Mouse (Mus musculus) CD4-positive helper T cell, adult 2 months (primary cell): ENCODE measurements around the gene Eif4g1.

ENCODE experiments used
- DNase-seq: peaks from one replicate; pipeline ENCODE4 v3.0.0-alpha.2; 2012; ENCODE audit warnings: low read depth, missing footprints, low spot score

Gene Eif4g1

GRCm38 (mm10) chr16:20672965-20673705 lies 5.0 kb downstream of the Eif4g1 start:
- DNase-seq = peak; percentile 69

DNA sequence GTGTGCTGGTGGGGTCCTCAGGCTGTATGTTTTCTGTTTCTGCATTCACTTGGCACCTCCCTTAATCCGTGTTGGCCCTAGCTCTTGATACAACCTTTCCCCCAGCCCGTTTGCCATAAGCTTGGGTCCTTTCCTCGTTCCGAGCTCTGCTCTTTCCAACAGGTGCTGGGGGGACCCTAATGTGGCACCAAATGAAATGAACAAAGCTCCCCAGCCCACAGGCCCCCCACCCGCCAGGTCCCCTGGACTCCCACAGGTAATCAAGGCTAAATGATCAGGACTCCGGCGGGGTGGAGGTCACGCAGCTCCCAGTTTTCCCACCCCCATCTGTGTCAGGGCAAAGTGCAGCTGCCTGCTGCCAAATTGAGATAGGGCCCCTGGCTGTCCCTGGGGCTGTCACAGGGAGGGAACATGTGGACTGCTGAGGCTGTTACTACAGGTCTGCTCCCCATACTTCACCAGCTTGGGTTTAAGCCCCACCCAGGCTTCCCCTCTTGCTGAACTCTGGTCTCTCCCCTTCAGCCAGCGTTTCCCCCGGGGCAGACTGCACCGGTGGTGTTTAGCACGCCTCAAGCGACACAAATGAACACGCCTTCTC lies 5.7 kb downstream of the Eif4g1 start:
- DNase-seq = peak; percentile 21

- no peak for DNase-seq
These were observed 7.1 kb downstream of the Eif4g1 start for GRCm38 (mm10) chr16:20675213-20675612.

DNA sequence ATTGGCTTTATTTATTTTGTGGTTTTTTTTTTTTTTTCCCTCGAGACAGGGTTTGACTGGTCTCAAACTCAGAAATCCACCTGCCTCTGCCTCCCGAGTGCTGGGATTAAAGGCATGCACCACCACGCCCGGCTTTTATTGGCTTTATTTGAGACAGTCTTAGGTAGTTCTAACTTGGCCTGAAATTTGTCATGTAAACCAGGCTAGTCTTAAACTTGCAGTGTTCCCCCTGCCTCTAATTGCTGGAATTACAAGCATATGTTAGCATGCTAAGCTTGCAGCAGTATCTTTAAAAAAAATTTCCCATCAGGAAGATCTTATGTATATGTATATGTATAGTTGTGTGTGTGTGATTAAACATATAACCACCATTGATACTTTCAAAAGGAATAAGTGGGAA lies 8.6 kb downstream of the Eif4g1 start:
- peak; percentile 17 for DNase-seq

DNA sequence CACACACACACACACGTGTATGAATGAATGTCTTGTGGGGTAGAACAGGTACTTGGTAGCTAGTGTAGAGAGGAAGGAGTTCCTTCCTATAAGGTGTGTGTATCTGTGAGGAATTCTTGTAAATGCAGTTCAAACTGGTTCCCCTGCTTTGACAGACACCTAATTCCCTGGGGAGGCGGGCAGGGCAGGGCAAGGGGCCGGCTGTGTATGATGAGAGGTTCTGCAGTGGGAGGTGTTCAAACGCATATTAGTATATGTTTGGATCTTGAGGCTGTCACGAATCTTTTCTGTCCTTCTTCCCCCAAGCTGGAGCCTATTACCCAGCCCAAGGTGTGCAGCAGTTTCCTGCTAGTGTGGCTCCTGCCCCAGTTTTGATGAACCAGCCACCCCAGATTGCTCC lies 9.3 kb downstream of the Eif4g1 start:
- no peak for DNase-seq

- no peak for DNase-seq
These were observed 10.0 kb downstream of the Eif4g1 start for GRCm38 (mm10) chr16:20677974-20678675.

DNA sequence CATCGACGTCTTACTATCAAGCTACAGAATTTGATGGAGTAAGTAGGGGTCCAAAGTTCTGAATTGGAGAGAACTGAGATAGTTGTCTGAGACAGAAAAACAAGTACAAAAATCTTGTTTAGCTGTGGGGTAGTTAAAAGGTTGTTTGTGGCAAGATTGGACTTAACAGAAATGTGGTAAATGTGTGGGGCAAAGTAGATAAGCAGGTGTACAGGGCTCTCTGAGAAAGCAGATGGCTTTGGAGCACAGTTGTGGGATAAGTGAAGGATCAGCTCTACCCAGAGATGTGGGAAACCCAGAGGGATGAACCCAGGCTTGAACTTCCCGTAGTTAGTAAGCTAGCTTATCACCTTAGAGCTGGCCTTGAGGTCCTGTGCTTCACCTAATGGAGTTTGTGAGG lies 22.7 kb downstream of the Eif4g1 start:
- DNase-seq = no peak

GRCm38 (mm10) chr16:20691617-20692016 lies 23.5 kb downstream of the Eif4g1 start:
- DNase-seq = no peak

DNA sequence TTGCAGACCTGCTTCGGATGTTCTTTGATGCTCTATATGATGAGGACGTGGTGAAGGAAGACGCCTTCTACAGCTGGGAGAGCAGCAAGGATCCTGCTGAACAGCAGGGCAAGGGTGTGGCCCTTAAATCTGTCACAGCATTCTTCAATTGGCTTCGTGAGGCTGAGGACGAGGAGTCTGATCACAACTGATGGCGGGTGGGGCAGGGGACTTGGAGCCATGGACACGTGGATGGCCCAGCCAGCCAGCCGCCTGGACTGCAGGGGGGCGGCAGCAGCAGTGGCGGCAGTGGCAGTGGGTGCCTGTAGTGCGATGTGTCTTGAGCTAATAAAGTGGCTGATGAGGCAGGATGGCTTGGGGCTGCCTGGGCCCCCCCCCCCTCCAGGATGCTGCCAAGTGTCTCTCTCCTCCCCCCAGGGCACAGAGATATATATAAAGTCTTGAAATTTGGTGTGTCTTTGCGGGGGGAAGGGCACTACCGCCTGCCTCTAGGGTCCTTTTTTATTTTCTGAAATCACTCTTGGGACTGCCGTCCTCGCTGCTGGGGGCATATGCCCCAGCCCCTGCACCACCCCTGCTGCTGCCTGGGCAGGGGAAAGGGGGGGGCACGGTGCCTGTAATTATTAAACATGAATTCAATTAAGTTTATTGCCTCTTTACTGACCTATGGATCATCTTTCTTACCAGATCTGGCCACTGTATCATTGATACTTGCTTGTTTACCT lies 24.3 kb downstream of the Eif4g1 start:
- peak; percentile 17 for DNase-seq

DNA sequence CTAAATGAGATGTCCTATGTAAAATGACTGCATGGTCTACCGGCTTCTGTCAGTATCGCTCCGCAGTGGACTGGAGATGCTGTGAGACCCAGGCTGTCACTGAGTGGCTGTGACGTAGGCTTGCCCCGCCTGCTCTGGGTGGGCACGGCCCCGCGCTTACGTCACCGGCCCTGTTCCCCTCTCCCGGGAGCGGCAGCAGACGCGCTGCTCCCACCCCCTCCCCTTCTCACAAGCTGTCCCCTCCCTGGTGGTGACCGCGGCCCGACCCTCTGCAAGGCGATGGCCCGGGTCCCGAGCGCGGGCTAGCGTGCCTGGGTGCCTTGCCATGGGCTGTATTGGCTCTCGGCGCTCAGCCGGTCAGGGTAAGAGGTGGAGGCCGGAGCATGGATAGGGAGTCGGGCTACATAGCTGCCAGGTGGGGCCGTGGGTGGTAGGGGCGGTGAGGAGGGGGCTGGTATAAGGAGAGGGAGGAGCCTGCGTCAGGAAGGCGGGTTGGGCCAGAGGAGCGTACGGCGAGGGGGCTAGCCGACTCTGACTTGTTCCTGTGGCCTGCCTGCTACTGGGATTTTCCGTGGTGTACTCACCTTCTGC lies 25.1 kb downstream of the Eif4g1 start, which contains the start of gene Fam131a:
Gene Fam131a, plus strand, starts transcription at position 131 of the 591 bp plus-strand sequence.
- peak; percentile 82 for DNase-seq

- DNase-seq = no peak
These were observed 26.7 kb downstream of the Eif4g1 start for GRCm38 (mm10) chr16:20694781-20695180.

DNA sequence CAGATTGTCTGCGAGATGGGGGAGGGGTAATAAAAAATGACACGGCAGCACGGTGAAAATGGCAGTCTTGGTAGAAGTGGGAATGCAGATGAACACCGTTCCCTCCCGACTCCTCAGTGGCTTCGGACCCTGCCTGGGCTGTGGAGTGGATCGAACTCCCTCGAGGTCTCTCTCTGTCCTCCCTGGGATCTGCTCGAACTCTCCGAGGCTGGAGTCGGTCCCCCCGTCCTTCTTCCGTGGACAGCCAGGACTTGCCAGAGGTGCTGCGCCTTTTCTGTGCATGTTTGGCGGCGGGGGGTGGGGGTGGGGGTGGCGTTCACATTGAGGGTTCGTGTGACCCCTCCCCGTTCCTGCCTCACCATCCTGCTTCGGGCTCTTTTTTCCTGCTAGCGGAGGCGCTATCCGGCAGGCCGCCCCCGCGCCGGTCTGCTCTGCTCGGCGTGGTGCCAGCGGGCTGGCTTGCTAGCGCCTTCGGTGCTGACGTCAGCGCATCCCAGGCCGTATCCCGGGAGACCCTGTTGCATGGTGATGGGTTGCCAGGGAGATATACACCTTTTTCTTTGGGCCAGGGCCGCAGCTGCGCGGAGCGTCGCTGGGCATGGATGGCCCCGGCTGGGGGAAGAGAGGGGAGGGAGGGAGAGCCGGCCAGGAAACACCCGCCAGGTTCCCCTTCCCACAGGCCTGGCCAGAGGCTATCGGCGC lies 27.7 kb downstream of the Eif4g1 start:
- DNase-seq = peak; percentile 65

- DNase-seq = no peak
These were observed 31.2 kb downstream of the Eif4g1 start for GRCm38 (mm10) chr16:20699266-20699665.

DNA sequence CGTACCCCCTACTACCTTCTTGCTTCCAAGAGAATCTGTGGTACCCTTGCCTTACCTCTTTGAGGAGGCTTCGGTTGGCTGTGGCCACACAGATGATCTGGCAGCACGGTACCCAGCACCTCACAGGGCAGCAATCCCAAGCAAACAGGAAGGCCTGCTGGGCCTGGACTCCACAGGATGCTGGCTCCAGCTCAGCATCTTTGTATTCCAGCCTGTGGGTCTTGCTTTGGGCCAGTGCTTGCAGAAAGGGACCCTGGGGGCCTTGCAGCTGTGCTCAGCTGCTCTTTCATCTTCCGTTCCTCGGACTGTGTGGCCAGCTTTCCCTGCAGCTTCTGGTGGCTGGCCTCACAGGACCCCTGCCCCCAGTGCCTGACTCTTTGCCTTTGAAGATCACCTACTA lies 31.9 kb downstream of the Eif4g1 start:
- no peak for DNase-seq

DNA sequence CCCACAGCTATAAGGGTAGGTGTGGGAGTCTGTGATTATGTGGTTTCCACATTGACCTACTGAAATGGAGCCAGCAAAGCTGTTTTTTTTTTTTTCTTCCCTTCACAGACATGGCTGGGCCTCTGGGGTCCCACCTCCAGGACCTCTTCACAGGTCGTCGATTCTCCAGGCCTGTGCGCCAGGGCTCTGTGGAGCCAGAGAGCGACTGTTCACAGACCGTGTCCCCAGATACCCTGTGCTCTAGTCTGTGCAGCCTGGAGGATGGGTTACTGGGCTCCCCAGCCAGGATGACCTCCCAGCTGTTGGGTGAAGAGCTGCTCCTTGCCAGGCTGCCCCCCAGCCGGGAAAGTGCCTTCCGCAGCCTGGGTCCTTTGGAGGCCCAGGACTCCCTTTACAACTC lies 33.2 kb downstream of the Eif4g1 start:
- DNase-seq = no peak

GRCm38 (mm10) chr16:20701729-20702521 lies 33.8 kb downstream of the Eif4g1 start:
- DNase-seq = no peak

GRCm38 (mm10) chr16:20702522-20702893 lies 34.4 kb downstream of the Eif4g1 start:
- peak; percentile 24 for DNase-seq

DNA sequence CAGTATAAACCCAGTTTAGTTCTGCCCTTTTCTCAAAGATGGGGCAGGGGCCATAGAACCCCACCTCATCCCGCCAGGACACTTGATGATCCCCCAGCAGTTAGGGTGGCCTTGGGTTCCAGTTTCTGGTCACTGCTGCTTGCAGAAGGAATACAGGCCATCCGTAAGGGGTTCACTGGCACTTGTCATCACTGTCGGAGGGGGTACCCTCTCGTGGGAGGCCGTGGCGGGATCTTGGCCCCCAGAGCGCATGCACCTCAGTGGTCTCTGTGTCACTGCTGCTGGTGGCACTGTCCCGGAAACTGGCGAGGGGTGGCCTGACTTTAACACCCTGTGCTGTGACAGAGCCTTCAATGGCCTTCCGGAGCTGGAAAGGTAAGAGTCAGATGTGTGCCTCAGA lies 35.0 kb downstream of the Eif4g1 start:
- no peak for DNase-seq

DNA sequence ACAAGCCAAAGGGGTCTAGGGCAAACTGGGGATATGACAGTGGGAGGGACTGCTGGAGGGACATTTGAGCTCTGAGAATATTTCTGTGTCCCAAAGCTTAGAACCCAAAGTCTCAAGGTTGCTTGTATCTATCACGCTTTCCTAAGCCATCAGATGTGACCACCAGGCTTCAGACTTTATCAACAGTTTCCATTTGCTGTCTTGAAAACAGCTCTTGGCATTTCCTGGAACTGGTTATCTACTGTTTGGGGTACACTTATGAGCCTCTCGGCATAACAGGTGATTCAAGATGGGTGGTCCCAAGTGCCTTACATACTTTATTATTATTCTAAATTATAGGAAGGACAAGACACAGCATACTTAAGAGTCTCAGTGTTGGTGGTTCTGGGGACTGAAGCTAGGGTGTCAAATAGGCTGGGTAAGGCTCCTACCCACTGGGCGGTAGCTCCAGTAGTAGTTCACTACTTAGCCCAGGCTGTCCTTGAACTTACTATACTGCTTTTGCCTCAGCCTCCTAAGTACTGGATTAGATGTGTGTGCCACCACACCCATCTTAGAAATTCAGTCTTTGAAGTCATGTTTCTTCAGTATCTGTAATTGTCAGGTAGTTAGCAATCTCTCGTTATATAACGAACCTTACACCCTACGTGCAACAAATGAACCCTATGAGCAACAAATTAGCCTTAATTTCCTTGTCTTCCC lies 35.7 kb downstream of the Eif4g1 start:
- DNase-seq = no peak

GRCm38 (mm10) chr16:20705786-20706185 lies 37.7 kb downstream of the Eif4g1 start:
- no peak for DNase-seq
